Mouse (Mus musculus): ENCODE measurements at regions not wholly inside any gene's neighbourhood (a gene's known extent, or its start where the extent isn't known, plus 50 kb on each side); places are given as distances from the start of the nearest gene placed in this dataset.

DNA sequence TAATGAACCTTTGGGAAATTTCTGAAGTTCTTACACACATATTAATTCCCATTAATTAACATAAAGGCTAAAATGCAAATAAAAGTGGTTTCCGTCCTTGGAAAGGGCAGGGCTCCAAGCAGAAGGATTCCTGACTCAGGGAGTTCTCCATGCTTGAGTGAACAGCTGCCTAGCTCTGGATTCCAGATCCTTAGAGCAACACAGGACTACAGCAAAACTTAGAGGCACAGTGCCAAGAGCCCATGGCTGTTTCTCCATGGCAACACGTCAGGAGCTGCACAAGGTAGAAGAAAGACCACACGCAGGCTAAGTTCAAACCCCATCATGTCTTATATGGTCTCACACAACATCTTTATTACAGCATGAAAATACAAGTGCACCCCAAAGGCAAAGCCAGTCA, 61.7 kb downstream of the Pou4f1 start:
- TF ChIP-seq CTCF (IDR thresholded peaks at IDR 0.05; ENCODE audit: control insufficient read depth, insufficient read depth, low read length) (no peak), POLR2A (IDR thresholded peaks at IDR 0.05; ENCODE audit: borderline replicate concordance, control insufficient read depth, low read depth, low read length) (no peak)

All from bone marrow, adult 2 months (tissue).